Mouse (Mus musculus): ENCODE measurements around the gene Cyld.

- TF ChIP-seq CTCF (IDR thresholded peaks at IDR 0.05; ENCODE audit: low read depth, low read length) (no peak), POLR2A (IDR thresholded peaks at IDR 0.05; ENCODE audit: extremely low read depth, insufficient read depth, low read length) (no peak)
These were observed 97.2 kb downstream of the Cyld start for GRCm38 (mm10) chr8:88793746-88794614.
